Mouse (Mus musculus) limb, embryonic 10.5 days (tissue): ENCODE measurements around the gene 4931406P16Rik. TPM values are rescaled to one million over a fixed set of nuclear protein-coding genes. Genes with fewer than 3 reads are reported as not detected.

ENCODE experiments used
- DNase-seq: peaks from one replicate; pipeline ENCODE4 v3.0.0-alpha.2; 2017; ENCODE audit warnings: low spot score
- H3K27ac ChIP-seq: fragments of 300-500 bp; sonication (generic); 2 replicates; pipeline ENCODE4 v1.5.1; 2016; ENCODE audit warnings: mild to moderate bottlenecking
- H3K27me3 ChIP-seq: fragments of 300-500 bp; sonication (generic); 2 replicates; pipeline ENCODE4 v1.6.1; 2016; ENCODE audit warnings: low read depth, mild to moderate bottlenecking; ENCODE audit not compliant: poor library complexity, severe bottlenecking
- H3K36me3 ChIP-seq: fragments of 300-500 bp; sonication (generic); 2 replicates; pipeline ENCODE4 v1.6.1; 2016; ENCODE audit warnings: mild to moderate bottlenecking, moderate library complexity
- H3K4me1 ChIP-seq: fragments of 300-500 bp; sonication (generic); 2 replicates; pipeline ENCODE4 v1.6.1; 2016
- H3K4me3 ChIP-seq: fragments of 300-500 bp; sonication (generic); 2 replicates; pipeline ENCODE4 v1.5.1; 2016; ENCODE audit warnings: mild to moderate bottlenecking, moderate library complexity
- H3K9me3 ChIP-seq: fragments of 300-500 bp; sonication (generic); replicated peaks from 2 replicates; pipeline ENCODE4 v1.6.1; 2016; ENCODE audit warnings: mild to moderate bottlenecking
- WGBS: fragments of 180-500 bp; shearing (Covaris S2); methylation state at CpG from one replicate; pipeline ENCODE4 v1.1.7; 2016; 5-methylcytosine and 5-hydroxymethylcytosine counted together
- polyA plus RNA-seq: library from polyadenylated mRNA; unstranded; fragments of >200 nt; fragmentation: Nextera tagmentation; extraction: Ambion mirVana; gene quantifications from 2 replicates; pipeline ENCODE4 v1.2.1, GENCODE M21; 2016

Gene 4931406P16Rik
- polyA plus RNA-seq, 1 experiment from 2014 or later = 27.2 TPM

DNA sequence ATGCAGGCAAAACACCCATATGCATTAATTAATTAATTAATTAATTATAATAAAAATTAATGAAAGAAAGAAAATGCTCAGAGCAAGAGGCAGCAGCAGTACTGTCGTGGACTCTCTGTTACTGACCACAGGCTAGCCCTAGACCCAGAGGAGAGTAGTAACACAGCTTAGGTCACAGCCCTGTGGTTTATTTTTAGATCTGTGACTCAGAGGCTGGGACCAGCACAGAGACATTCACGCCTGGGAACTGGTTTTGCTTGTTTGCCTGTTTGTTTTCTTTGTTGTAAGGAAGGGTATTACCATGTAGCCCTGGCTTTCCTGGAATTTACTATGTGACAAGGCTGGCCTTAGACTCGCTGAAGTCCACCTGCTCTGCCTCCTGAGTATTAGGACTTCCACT, 14.1 kb upstream of the 4931406P16Rik start:
- no peak for DNase-seq
- Histone ChIP-seq H3K27ac (no peak overlapping the region), H3K27me3 (no peaks in the 10 kb centered on the region), H3K4me3 (no peak overlapping the region), H3K36me3 (no peaks in the 10 kb centered on the region), H3K4me1 (no peaks in the 10 kb centered on the region), H3K9me3 (0 out of 2 replicates have a peak, but pooled peaks cover 3% of the 10 kb centered on the region)
- 63% methylated on average over 3 of the region's 3 CpGs for WGBS

DNA sequence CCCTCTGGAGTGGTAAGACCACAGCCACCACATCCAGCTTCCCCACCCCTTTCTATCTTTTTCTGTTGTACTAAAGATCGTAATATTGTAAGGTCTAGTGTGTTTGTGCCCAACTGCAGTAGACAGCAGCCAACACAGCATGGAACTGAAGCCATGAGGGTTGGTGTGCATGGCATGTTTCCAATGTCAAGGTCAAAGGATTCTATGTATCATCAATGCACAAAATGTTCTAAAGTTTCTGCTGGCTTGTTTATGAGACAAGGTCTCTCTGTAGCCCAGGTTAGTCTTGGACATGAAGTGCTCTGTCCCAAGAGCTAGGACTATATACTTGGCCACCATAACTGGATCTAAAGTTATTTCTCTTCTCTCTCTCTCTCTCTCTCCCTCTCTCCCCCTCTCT, 11.5 kb upstream of the 4931406P16Rik start:
- DNase-seq = no peak
- H3K36me3 ChIP-seq = no peaks in the 10 kb centered on the region
- H3K4me3 ChIP-seq = no peak overlapping the region
- 0 out of 2 replicates have a peak, but pooled peaks cover 3% of the 10 kb centered on the region for H3K9me3 ChIP-seq
- WGBS = 92% methylated on average over 1 of the region's 1 CpGs
- no peaks in the 10 kb centered on the region for H3K27me3 ChIP-seq
- H3K27ac ChIP-seq = no peak overlapping the region
- H3K4me1 ChIP-seq = peaks cover 3% of the 10 kb centered on the region; the same call in 1 of the 2 replicates

DNA sequence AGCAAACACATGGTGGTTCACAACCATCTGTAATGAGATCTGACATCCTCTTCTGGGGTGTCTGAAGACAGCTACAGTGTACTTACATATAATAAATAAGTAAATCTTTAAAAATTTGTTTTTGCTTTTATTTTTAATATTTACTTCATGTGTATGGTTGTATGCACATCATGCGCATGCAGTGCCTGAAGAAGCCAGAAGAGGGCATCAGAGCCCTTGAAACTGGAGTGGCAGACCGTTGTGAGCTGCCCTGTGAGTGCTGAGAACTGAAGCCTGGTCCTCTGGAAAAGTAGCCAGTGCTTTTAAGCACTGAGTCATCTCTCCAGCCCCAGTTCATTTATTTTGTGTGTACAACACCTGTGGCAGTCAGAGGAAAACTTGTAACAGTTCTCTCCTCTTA, 10.7 kb upstream of the 4931406P16Rik start:
- H3K4me3 ChIP-seq = no peak overlapping the region
- no peak overlapping the region for H3K27ac ChIP-seq
- H3K27me3 ChIP-seq = no peaks in the 10 kb centered on the region
- peaks cover 3% of the 10 kb centered on the region; the same call in 1 of the 2 replicates for H3K4me1 ChIP-seq
- no peaks in the 10 kb centered on the region for H3K36me3 ChIP-seq
- DNase-seq = no peak
- 0 out of 2 replicates have a peak, but pooled peaks cover 3% of the 10 kb centered on the region for H3K9me3 ChIP-seq
- WGBS = 94% methylated on average over 2 of the region's 2 CpGs

DNA sequence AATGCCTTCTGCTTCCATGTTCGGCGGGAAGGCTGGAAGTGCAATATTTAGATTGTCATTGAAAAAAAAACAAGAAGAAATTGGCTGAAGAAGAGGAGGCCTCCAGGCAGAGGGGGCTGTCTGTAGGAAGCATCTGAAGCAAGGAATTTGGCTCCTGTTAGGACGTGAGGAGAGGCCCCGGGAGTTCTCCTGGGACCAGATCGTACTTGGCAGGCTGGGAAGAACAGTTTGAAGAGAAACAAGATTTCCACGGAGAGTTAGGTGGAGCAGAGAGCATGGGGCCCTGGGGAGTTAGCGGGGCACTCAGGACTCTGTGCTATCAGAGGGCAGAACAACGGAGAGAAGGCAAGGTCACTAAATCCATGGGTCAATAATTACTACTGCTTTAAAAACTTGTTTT, 10.0 kb upstream of the 4931406P16Rik start:
- peaks cover 3% of the 10 kb centered on the region; the same call in 1 of the 2 replicates for H3K4me1 ChIP-seq
- 0 out of 2 replicates have a peak, but pooled peaks cover 3% of the 10 kb centered on the region for H3K9me3 ChIP-seq
- no peak overlapping the region for H3K27ac ChIP-seq
- no peaks in the 10 kb centered on the region for H3K27me3 ChIP-seq
- no peak overlapping the region for H3K4me3 ChIP-seq
- no peaks in the 10 kb centered on the region for H3K36me3 ChIP-seq
- no peak for DNase-seq
- WGBS = 85% methylated on average over 8 of the region's 8 CpGs

DNA sequence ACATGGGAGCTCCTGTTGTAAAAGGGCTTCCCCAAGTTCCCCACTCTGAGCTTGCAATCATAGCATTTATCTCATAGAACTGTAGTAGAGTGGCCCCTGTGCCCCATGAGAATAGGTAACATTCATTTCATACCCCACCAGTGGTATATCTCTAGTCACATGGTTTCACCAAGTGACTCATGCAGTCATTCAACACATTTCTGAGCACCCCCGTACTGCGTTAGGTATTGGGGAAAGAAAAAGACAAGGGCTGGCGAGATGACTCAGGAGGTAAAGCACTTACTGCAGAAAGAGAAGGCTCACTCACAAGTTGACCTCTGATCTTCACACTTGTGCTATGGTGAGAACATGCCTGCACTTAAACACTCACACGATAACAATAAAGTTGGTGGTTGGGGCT, 8.6 kb upstream of the 4931406P16Rik start:
- Histone ChIP-seq H3K27ac (no peak overlapping the region), H3K4me3 (no peak overlapping the region), H3K4me1 (peaks cover 3% of the 10 kb centered on the region; the same call in 1 of the 2 replicates), H3K36me3 (no peaks in the 10 kb centered on the region), H3K27me3 (no peaks in the 10 kb centered on the region), H3K9me3 (0 out of 2 replicates have a peak, but pooled peaks cover 3% of the 10 kb centered on the region)
- 92% methylated on average over 4 of the region's 4 CpGs for WGBS
- no peak for DNase-seq

DNA sequence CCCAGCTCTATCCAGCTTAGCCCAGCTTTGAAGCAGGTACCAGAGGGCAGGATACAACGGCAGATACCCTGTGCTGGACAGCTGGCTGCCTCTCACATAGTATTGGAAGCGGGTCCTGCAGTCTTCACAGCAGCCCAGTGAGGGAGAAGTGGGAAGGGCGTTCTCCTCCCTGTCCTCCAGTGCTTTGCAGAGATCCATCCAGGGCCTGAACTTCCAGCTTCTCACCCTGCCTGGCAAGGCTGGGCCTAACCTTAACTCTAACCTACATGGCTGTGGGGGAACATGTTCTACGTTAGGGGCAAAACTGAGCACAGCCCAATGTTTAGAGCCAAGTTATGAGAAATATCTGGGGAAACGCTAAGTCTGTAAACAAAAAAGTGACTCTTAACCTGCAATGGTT, 7.8 kb upstream of the 4931406P16Rik start:
- no peak overlapping the region for H3K27ac ChIP-seq
- peaks cover 3% of the 10 kb centered on the region; the same call in 1 of the 2 replicates for H3K4me1 ChIP-seq
- H3K27me3 ChIP-seq = no peaks in the 10 kb centered on the region
- 0 out of 2 replicates have a peak, but pooled peaks cover 3% of the 10 kb centered on the region for H3K9me3 ChIP-seq
- DNase-seq = no peak
- no peak overlapping the region for H3K4me3 ChIP-seq
- 82% methylated on average over 5 of the region's 5 CpGs for WGBS
- no peaks in the 10 kb centered on the region for H3K36me3 ChIP-seq

DNA sequence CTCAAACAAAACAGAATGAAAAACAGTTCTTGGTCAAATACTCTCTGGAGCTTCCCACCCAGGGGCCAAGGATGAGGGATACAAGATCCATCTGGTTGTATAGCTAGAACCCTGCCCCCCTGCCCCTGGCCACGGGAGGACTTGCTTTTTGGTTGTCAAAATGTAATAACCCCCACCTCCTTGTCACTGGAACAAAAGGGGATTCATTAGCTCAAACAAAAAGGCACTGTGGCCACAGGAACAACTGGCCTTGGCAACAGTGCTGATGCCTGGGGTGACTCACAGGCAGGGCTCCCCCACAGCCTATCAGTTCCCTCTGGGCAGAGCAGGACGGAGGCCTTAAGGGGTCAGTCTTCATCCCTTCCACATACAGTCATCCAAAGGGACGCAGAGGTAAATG, 6.6 kb upstream of the 4931406P16Rik start:
- H3K4me3 ChIP-seq = no peak overlapping the region
- no peak for DNase-seq
- WGBS = 50% methylated on average over 3 of the region's 3 CpGs
- H3K27ac ChIP-seq = no peak overlapping the region
- 0 out of 2 replicates have a peak, but pooled peaks cover 3% of the 10 kb centered on the region for H3K9me3 ChIP-seq
- H3K4me1 ChIP-seq = peaks cover 3% of the 10 kb centered on the region; the same call in 1 of the 2 replicates
- H3K36me3 ChIP-seq = no peaks in the 10 kb centered on the region
- no peaks in the 10 kb centered on the region for H3K27me3 ChIP-seq

DNA sequence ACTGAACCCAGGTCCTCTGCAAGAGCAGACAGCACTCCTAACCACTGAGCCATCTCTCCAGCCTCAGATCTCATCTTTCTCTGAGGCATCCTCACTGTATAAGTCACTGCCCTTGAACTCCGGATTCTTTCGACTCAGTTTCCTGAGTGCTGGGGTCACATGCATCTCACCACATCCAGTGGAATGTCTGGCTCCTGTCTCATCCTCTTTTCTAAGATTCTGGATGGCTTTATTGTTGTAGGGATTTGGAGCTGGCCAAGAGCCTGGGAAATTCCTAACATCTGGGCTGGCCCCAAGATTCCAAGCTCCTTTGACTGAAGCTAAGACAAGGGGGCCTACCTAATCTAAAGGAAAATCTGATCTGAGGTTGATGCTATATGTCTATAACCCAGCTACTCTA, 5.8 kb upstream of the 4931406P16Rik start:
- Histone ChIP-seq H3K9me3 (0 out of 2 replicates have a peak, but pooled peaks cover 2% of the 10 kb centered on the region), H3K4me3 (no peak overlapping the region), H3K27ac (no peak overlapping the region), H3K36me3 (no peaks in the 10 kb centered on the region), H3K4me1 (peaks cover 3% of the 10 kb centered on the region; the same call in 1 of the 2 replicates), H3K27me3 (no peaks in the 10 kb centered on the region)
- no peak for DNase-seq
- WGBS = 91% methylated on average over 2 of the region's 2 CpGs

DNA sequence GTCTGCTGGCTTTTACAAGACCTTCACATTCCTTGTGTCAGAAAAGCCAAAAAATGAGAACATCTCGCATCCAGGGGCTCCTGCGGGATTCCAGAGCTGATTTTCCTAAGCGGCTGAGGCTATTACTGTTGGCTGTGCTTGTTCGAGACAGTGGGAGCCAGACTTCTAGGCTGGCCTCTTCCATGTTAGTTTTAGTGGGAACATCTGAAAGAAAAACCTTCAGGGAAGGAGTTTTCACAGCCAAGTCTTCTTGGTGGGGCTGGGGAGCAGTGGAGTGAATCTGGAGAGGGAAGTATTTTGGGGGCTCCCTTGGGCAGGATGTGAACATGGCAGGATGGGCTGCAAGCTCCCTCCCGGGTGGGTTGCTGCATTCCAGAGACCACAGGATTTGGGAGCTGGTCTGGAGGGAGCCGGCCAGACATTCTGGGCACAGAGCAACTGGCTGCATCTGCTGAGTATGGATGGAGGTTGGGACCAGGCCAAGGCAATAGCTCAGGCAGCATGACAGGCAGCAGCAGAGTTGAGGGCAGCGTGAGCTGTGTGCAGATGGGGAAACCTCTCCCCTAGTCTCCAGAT, 4.6 kb upstream of the 4931406P16Rik start:
- DNase-seq = no peak
- 59% methylated on average over 7 of the region's 7 CpGs for WGBS

DNA sequence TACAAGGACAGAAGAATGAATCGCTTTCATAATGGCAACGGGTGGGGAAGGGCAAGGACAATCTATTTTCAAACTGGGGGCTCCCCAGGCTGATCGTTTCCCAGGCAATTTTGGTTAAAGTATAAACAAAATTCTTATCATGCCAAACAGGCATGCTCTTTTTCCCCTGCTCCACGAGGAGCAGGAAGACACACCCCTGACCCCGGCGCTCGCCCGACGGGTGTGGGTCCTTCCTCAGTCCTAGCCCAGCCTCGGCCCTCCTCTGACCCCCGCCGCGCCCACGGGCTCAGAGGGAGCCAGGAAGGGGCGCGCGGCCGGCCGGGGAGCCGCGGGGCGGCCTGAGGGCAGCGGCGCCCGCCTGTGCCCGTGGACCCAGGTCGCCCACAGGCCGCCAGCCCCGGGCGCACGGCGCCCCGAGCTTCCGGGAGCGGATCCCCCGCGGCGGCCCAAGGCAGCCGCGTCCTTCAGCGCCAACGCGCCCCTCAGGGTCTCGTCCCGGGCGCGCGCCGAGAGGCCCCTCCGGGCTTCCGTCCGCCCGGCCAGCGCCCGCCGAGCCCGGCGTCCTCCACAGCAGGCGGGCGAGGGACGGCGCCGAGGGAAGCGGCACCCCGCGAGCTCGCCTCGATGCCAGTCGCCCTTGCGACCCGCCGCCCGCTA, 437 bp downstream of the 4931406P16Rik start:
- WGBS = under 1% methylated on average over 73 of the region's 73 CpGs
- Histone ChIP-seq H3K4me3 (peak overlapping the region; percentile 97), H3K27me3 (no peaks in the 10 kb centered on the region), H3K4me1 (peaks cover 8% of the 10 kb centered on the region), H3K36me3 (no peaks in the 10 kb centered on the region), H3K27ac (peak overlapping the region; percentile 92), H3K9me3 (no peaks in the 10 kb centered on the region)
- DNase-seq = peak; percentile 69

More for the DNA sequence above, 4.6 kb upstream of the 4931406P16Rik start:
- no peak overlapping the region for H3K27ac ChIP-seq
- no peak overlapping the region for H3K4me3 ChIP-seq
- no peaks in the 10 kb centered on the region for H3K9me3 ChIP-seq
- H3K36me3 ChIP-seq = no peaks in the 10 kb centered on the region
- no peaks in the 10 kb centered on the region for H3K27me3 ChIP-seq
- H3K4me1 ChIP-seq = peaks cover 3% of the 10 kb centered on the region; the same call in 1 of the 2 replicates

DNA sequence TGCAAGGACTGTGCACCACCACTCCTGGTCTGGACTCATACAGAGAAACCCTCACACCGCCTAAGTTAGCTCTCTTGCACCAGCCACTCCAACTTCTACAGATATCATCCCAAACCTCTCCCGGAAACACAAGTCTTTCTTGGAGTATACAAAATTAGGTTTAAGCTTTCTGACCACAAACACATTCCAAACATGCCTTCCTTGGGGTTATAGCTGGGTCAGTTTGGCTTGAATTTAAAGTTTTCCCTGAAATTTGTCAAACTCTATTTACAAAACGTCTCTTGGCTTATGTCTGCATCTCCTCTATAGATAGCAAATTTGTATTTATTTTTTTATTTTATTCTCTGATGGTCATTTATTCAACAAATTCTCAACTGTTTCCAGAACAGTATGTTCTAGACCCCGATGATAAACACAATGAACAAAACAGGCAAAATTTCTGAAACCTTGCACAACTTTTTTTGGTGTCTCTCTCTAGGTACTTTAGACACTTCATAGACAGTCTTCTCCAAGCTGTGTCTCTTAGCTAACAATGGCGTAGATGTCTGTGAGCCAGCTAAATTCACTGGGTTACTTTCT, 4.1 kb downstream of the 4931406P16Rik start:
- no peak for DNase-seq
- Histone ChIP-seq H3K27me3 (no peaks in the 10 kb centered on the region), H3K36me3 (no peaks in the 10 kb centered on the region), H3K27ac (no peak overlapping the region), H3K4me3 (no peak overlapping the region), H3K4me1 (peaks cover 8% of the 10 kb centered on the region), H3K9me3 (no peaks in the 10 kb centered on the region)
- WGBS = 80% methylated on average over 5 of the region's 5 CpGs

DNA sequence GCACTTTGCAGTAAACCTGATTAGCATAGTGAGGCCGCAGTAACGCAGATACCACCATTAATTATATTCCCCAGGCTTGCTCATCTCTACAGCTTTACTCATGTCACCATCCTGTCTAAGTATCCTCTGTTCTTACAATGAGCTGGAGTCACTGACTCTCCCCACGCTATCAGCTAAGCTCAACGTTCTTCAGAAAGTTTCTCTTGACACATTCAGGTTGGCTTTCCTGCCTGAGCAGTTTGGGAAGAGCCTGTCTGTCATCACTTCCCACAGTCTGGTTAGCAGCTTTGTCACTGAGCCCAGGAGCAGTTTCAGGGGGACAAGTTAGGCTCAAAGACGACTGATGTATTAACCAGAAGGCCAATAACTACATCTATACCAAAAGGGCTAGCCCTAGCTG, 4.8 kb downstream of the 4931406P16Rik start:
- Histone ChIP-seq H3K36me3 (no peaks in the 10 kb centered on the region), H3K27ac (no peak overlapping the region), H3K9me3 (no peaks in the 10 kb centered on the region), H3K4me1 (peaks cover 8% of the 10 kb centered on the region), H3K27me3 (no peaks in the 10 kb centered on the region), H3K4me3 (no peak overlapping the region)
- DNase-seq = no peak
- 57% methylated on average over 5 of the region's 5 CpGs for WGBS

DNA sequence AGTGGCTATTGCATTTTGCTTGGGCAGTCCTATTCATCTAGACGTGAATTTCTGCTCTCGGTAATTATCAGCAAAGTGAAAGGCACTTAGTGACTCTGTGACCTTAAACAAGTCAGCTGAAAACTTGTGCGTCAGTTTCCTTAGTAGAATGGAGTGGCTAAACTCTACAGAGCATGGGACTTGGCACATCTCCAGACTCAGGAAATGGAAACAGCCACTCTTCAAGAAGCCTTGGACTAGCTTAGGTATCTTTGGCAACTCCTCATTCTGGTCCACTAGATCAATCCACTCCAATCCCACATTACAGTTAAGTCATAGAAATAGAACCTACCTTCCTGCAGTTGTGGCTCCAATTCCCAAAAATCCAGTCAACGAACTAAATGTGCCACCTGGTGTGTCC, 7.9 kb downstream of the 4931406P16Rik start:
- Histone ChIP-seq H3K27ac (no peak overlapping the region), H3K4me3 (no peak overlapping the region), H3K9me3 (no peaks in the 10 kb centered on the region), H3K36me3 (peaks cover 12% of the 10 kb centered on the region), H3K4me1 (no peaks in the 10 kb centered on the region), H3K27me3 (no peaks in the 10 kb centered on the region)
- 80% methylated on average over 4 of the region's 4 CpGs for WGBS
- no peak for DNase-seq
